Mouse (Mus musculus) cerebellum, adult 11 months (tissue): ENCODE results near the gene Eif2d.
"Not testable (repeated sequence)": the region's sequence is repeated elsewhere in the genome, so short reads cannot be mapped to it uniquely, and the experiment has no call there.

Source experiments
- DNase-seq: peaks from one replicate; pipeline ENCODE4 v3.0.0; 2022

The Eif2d gene

DNA sequence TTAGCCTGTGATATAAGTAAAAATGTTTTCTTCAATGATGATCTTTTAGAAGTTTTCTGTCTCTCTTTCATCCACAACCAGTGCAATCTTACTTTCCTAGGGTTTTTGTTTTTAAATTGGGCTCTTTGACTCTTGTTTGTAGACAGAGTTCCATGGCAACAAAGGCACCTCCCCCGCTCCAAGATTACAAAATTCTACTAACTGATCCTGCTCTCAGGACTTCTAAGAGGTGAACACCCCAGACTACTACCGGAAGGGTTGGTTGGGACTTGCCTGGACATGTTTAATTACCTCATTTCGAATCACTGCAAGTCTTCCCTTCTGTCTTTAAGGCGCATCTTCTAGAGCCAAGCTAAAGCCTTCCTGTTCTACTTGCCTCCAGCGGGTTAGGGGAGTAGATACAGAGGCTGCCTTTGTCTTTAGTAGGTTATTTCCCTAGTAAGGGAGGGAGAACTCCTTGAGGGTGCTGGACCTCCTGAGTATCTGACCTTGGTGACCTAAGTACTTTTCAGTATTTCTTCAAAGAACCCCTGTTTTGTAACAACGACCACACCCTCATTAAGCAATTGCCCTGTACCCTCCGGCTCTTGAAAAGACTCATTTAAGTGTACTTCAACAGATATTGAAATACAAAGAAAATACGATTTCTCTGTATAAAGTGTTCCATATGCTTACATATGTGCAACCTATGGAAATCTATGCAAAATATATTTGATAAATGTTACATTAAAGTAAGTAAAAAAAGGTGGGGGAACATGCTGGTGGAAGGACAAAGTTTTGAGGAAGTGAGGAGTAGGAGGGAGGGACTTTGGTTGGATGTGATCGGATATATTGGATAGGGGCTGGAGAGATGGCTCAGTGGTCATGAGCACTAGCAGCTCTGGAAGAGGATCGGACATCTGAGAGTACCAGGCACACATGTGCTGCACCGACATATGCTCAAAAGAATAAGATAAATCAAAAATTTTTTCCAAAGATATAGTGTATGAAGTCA is 13.6 kb upstream of the Eif2d start:
- no peak for DNase-seq

DNA sequence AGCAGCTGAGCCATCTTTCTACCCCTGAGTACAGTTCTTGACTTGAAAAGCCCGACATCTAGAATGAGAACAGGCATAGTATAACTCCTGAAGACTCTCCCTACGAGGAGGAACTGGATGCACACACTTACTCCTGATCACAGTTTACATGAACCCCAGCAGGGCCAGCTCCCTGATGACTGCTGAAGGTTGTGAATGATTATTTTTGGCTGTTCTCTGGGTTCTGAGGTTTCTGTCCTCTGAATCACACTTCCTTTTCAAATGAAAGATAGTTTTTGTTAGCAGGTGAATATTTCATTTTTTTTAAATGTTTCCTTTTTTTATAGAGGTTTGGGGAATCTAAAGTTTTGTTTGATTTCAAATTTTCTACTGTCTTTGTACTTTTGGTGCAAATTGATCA is 11.5 kb upstream of the Eif2d start:
- DNase-seq = no peak

DNA sequence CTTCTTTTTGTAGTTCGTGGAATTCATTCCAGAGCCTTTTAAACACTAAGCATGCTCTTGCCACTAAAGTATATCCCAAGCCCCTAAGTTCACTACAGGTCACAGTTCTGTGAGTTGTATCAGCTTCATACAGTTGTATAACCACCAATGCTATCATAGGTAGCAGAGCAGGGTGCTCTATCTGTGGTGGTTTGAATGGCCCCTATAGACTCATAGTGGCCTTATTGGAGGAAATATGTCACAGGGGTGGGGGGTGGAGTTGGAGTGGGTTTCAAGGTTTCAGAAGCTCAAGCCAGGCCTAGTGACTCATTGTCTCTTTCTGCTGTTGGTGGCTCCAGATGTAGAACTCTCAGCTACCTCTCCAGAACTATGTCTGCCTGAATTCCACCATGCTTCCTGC is 10.5 kb upstream of the Eif2d start:
- no peak for DNase-seq

DNA sequence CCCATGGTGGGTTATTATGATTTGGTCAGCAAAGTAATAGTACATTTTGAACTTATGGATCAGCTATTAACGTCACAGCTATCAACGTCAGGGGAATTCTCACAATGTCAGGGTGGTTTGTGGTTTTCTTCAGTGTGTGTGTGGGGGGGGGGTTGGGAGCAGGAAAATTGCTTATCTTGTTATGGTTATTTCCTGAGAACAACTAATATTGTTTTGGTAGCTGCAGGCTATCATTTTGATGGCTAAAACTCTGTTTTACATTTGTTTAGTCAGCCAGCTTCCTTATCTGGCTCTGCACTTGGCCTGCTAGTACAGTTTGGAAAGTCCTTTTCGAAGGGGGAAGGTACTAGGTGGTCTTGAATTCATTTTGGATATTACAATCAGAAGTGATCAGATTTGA is 7.8 kb upstream of the Eif2d start:
- not testable (repeated sequence) for DNase-seq

DNA sequence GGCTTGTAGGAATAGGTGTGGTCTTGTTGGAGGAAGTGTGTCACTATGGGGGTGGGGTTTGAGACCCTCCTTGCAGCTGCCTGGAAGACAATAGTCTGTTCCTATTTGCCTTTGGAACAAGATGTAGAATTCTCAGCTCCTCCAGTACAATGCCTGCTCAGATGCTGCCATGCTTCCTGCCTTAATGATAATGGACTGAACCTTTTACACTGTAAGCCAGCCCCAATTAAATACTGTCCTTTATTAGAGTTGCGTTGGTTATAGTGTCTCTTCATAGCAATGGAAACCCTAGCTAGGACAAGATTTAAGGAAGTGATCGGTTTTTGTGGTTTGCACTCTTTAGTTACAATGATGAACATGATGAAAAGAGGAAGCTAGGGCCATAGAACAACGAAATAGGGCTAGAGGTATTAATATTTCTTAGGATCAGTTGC is 6.8 kb upstream of the Eif2d start:
- no peak for DNase-seq

DNA sequence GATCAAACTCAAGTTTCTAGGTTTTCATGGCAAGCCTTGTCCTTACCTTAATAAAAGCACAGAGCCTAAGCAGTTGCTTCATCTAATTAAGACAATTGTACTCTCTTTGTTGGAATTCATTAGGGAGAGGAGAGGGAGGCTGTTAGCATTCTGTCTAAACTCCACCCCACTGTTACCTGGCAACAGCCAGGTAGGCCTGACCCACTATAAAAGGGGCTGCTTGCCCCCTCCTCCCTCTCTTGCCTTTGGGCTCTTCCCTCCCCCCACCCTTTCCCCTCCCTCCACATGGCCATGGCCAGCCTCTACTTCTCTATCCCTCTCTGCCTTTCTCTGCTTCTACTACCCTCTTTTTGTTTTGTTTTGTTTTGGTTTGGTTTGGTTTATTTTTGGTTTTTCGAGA is 3.5 kb upstream of the Eif2d start:
- DNase-seq = no peak

DNA sequence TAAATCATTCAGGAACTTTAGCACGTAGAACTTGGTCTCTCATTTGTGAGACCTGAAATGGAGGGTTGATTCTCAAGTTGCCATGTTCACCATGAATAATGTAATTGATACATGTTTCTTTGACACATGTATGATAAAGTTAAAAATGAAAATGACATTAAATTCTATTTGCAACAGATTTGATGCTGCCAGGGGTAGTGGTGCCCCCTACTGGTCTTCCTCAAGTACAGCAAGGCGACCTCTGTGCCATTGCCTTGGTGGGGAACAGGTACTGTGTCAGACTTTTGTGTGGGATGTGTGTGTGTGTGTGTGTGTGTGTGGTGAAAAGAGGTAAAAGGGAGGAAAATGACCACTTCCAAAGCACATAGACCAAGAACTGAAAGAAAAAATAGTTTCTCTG is 2.5 kb downstream of the Eif2d start:
- no peak for DNase-seq

DNA sequence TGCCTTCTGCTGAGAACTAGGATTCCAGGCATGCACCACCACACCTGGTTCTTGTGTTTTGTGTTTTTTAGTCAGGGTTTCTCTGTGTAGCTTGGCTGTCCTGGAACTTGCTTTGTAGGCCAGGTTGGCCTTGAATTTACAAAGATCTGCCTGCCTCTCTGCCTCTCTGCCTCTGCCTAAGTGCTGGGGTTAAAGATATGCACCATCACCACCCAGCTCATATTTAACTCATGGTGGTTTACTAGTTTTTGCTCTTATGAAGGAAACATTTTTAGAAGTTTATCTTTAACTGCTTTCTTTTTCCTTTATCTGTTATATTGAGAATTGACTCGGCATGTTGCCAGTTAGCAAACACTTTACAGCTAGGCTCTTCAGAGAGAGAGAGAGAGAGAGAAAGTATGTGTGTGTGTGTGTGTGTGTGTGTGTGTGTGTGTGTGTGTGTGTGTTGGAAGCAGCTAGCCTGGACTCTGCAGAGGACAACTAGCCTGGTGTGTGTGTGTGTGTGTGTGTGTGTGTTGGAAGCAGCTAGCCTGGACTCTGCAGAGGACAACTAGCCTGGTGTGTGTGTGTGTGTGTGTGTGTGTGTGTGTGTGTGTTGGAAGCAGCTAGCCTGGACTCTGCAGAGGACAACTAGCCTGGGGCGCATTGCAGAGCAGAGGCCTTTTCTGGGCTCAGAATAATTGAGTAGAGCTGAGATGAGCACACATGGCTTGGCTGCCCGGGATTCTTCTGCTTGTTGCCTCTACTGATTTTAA is 6.8 kb downstream of the Eif2d start:
- DNase-seq = not testable (repeated sequence)

DNA sequence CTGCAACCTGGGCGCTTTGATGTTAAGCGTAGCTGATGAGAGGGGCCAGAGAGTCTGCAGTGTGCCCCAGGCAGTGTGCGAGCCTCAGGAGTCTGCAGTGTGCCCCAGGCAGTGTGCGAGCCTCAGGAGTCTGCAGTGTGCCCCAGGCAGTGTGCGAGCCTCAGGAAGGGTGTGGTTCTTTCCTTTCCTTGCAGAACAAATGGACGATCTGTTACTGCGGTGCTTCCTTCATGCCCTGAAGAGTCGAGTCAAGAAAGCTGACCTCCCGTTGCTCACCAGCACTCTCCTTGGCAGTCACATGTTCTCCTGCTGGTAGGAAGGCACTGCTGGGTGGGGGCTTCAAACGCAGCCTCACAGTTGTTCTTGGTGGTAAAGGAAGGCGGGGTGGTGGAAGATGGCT is 8.1 kb downstream of the Eif2d start:
- DNase-seq = no peak

DNA sequence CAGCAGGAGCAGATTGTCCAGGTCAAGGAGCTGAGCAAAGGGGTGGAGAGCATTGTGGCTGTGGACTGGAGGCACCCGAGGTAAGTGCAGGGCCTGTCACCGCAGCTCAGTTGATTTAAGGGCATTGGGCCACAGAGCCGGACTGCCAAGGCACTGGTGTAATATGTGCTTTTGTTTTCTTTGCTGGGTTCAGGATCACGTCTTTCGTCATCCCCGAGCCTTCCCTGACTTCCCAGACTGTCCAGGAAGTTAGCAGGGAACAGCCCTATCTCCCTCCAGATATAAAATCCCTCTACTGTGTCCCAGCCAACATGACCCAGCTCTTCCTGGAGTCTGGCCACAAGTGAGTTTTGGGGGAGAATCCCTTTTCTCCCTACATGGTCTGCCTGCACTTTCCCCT is 11.4 kb downstream of the Eif2d start:
- no peak for DNase-seq

DNA sequence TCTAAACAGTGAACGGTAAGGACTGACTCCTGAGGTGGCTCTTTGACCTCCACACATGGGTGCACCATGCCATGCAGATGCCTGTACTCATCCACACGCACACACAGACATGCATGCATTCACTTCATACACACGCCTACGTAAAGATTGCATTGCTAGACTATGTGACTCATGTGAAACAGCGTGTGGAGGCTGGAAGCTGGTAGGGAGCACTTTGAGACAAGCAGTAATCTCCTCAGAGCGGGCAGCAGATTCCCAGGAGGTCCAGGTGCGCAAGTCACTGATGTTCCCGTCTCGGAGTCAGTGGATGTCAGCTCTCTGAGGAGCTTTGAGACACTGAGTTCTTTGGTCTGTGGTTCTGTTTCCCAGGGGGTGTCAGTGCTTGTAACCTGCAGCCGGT is 14.6 kb downstream of the Eif2d start:
- no peak for DNase-seq

DNA sequence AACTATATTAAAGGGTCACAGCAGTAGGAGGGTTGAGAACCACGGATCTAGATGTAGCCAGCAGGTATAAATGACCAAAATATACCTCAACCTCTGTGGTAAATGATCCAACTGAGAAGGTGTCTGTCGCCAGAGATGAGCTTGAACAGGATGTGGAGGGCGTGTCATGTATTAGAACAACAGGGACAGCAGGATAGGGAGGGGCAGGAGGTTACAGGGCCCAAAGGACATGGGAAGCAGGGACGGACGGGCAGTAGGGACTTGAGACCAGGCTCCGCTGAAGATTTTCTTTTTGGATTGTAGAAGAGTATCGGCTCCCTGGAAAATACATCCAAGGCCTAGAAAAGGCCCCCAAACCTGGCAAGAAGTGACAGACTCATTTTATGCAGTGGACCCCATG is 20.0 kb downstream of the Eif2d start:
- no peak for DNase-seq

DNA sequence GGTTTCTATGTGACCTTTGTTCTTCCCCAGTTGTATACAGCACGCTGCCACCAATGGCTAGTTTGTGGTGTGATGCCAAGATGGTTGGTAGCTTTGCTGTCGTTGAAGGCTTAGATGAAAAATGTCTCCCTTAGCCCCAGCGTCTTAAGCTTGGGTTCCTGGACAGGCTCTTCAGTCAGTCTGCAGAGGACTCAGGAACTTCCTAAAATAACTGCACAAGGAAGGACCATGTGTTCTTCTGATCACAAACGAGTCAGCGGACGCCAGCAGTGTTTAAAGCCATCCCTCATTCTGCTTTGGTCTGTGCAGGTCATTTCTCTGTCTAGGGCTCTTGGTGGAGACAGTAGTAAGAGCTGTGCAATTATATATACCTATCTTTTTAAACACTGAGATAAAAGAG is 20.8 kb downstream of the Eif2d start:
- DNase-seq = no peak

DNA sequence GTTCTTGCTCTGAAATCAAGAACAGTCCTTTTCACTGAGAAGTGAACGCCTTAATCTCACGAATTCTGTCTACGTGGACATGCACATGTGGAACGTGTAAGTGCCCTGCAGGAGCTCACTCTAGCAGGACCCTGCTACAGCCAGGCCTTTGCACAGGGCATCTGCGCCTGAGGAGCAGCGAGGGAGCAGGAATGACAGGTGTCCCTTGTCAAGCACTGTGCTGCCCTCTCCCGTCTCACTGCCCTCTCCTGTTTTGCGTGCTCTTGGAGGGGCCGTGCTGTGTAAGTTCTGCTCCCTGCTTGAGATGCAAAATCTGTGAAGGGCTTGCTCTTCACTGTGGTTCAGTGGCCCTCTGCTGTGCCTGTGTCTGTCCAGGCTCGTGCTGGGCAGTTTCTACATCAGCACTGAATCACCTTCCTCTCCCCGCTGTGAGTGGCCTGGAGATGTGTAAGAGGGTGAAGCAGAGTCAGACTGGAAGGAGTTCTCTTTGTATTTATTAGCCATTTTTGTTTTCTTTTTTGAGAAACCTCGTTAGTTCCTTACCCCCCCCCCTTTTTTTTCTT is 21.4 kb downstream of the Eif2d start:
- no peak for DNase-seq

DNA sequence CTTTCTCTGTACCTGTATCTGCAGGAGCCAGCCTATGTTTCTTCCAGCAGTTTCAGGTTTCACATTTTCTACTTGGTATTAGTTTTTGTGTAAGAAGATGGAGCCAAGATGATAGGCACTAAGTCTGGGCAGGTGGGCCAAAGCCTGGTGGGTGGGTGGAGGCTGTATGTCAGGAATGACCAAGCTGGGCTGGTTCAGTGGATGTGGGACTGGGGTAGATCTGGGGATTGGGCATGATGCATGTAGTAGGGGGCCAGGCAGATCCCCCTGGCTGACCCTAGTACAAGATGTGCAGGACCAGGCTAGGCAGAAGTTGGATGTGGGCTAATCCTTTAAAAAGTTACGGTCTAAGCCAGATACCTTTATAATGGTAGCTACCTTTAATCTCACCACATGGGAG is 22.2 kb downstream of the Eif2d start:
- DNase-seq = no peak

DNA sequence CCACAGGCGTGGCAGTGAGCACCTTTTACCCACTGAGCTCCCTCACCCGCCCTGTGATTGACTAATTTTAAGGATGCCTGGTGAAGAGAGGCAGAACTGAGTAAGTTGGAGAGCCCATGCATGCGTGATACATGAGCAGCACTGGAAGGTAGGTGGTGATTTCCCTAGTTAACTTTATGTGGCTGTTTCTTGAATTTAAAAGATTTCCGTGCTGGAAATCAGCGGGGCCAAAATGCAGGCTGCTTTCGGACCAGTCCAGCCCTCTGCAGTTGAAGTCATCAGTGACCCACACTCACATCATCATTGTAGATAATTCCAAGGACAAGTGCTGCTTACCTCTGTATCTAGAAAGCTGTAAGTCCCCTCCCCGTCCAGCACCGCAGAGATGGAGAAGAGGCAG is 22.8 kb downstream of the Eif2d start:
- no peak for DNase-seq

DNA sequence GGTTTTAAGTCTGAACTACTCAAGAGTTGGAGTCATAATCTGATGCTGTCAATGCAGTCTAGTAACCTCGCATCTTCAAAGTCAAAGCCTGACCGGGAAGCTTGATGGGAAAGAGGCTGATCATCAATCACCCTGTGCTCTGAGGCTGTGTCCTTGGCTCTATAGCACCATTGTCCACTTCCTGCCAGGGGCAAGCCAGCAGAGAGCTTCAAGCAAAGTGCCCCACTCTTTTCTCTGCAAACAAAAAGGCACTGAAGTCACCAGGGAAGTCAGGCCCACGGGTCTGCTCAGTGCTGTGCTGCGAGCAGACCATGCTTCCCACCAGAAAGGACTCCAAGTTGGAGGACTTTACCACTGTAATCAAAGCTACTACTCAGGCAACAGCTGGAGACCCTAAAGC is 24.3 kb downstream of the Eif2d start:
- DNase-seq = no peak

DNA sequence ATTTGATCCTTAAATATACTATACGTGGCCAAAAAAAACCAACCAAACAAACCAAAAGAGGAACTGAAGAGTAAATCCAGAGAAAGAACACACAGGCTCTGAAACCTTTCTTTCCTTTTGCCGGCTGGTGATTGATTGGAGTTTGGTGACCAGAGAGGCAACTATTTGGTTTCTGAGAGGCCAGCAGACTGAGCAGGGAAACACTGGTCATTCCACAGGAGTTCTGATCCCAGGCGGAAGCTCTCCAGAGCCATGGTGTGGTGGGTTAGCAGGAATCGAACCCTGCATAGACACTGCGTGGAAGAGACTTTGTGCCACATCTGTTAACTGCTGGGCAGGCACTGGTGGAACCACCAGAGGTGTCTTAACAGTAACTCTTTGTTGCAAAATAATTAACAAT is 25.1 kb downstream of the Eif2d start:
- no peak for DNase-seq

DNA sequence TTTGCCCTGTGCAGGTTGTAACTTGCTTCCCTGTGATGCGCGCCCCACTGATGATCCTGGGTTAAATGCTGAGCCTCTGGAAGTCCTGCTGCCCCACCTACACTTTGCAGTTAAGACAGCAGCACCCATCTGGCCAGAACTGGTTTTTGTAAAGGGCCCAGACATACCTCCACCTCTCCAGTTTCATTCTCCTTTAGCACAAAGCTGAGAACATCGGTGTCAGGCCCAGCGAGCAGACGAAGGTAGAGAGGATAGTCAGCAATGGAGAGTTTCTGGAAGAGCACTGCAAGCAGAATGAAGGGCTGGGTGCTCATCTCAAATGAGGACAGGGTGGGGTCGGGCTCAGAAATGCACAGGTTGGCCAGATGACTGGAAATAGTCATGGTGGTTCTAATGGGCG is 27.4 kb downstream of the Eif2d start:
- no peak for DNase-seq

DNA sequence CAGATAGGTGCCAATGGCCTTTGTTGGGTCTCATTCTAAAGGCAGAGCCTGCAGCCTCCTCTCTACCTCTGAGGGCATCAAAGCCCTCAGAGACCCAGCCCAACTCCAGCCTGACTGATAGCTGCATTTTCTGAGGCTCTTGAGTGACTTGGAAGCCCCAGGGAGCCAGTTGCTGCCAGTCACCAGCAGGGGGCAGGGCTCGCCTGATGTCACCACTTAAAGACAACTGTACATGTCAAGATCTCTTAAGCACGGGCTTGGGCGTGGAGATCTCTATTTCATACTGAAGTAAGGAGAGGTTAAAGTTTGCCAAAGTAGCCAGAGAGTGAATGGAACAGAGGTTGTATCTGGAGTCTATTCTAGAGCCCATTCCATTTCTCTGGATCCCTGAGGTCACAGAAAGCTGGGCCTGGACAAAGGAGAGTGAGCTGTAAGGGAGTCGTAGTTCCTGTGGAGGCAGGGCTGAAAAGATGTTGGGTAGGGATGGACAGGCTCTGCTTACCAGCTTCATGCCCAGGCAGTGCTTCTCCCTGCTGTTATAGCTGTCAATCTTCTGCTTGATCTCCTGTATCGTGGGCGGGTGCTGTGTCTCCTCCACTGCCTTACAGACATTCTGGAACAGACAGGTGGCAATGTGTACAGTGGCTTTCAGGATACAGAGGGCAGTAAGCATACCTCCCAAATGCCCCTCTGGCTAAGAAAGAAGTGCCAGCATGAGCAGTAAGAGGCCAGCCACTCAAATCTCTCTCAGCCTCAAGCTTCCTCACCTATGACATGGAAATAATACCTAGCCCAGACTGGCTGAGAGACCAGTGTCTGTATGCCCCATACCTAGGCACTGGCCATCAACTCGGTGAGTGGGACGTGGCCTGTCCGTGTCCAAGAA is 28.9 kb downstream of the Eif2d start:
- peak; percentile 69 for DNase-seq

DNA sequence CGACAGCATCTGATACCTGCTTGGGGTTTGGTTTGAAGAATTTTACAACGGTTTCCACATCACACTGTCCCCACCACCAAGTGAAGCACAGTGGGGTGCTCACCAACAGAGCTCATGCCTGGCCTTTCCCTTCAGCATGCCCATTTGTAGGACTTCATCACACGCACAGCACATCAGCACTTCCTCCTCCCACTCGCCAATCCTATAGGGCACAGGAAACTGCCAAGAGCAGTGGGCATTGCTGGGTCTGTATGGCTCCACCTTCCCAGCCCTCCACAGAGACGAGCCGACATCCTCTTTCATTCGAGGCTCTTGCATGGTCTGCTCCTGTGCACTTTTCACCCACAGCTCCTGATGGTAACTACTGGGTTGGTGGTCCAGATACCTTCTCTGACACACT is 30.2 kb downstream of the Eif2d start:
- DNase-seq = no peak

DNA sequence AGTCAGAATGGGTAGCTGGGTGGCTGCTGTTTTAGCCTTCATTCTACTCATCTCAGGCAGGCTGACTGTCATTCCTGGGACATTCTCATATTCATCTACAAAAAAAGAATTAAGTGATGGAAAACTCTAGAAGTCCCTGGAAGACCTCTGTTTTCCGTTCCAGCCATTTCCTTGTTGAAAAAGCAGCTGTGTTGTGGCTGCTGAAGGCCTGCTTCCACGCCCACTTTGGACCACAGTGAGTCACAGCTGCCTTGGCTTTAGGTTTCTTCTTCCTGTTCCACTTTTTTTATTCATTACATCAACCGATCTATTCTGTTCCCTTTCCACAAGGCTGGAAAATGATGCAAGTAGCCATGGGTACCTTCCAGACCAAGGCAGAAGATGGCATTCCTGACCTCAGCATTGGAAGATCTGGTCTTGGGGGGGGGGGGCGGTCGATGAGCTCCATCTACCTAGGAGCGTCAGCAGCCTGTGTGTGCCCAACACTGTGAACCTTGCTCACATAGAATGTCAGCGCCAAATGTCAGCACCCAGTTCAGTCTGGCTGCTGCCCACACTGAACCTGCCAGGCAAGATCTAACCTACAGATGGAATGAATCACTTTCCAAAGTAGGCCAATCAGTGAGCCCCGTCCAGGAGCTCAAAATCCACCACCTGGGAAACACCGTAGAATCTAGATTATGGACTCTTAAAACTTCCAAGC is 31.4 kb downstream of the Eif2d start:
- no peak for DNase-seq
